Comparison of ENCODE assay signal across 8 mouse cellular contexts in genomic region chr4:95050518-95051278, GRCm38 (mm10). TPM values are rescaled to one million over a fixed set of nuclear protein-coding genes. Genes with fewer than 3 reads are reported as not detected.
DNase-seq lines count a peak whose midpoint lies in the region; ATAC-seq and TF ChIP-seq lines count a peak whose summit lies in the region.

No protein-coding gene starts in this region.

- H3K9ac ChIP-seq in intestine, embryonic 16.5 days (ENCODE audit: low read depth, low read length): peak overlapping the region; percentile 92

- H3K27ac ChIP-seq in cortical plate, adult 2 months (ENCODE audit: insufficient read depth, low read length): peak overlapping the region; percentile 90
- peak overlapping the region; percentile 100 for H3K27ac ChIP-seq in intestine, embryonic 16.5 days (ENCODE audit: low read length)

- peak overlapping the region; percentile 92 for H3K4me3 ChIP-seq in cortical plate, adult 2 months (ENCODE audit: insufficient read depth, low read length)
- H3K4me3 ChIP-seq in intestine, embryonic 16.5 days (ENCODE audit: low read length): peak overlapping the region; percentile 76

- H3K36me3 ChIP-seq in intestine, embryonic 16.5 days (ENCODE audit: control insufficient read depth, insufficient read depth, low read length): no peaks in the 10 kb centered on the region

- DNase-seq in T-cell, adult 2 months (ENCODE audit: low spot score): peak; percentile 66
- peak; percentile 84 for DNase-seq in gastrocnemius, postnatal 25 days
- DNase-seq in left cerebral cortex, postnatal 25 days (ENCODE audit: low spot score in 2 of 2): peak; percentile 82 to 87
- DNase-seq in right cerebral cortex, postnatal 36 days (ENCODE audit: low spot score in 2 of 2): peak; percentile 66 to 73
- DNase-seq in urinary bladder, postnatal 36 days (ENCODE audit: low spot score in 2 of 2): peak; percentile 79 to 82

- peak; percentile 13 for ATAC-seq in intestine, embryonic 16.5 days
- ATAC-seq in megakaryocyte-erythroid progenitor cell, adult 5-6 weeks (replicated peaks; ENCODE audit: low FRiP score, low TSS enrichment, poor library complexity, severe bottlenecking): peak; percentile 7; the same call in 1 of the 2 replicates

- TF ChIP-seq CTCF in cortical plate, adult 2 months (IDR thresholded peaks at IDR 0.05; ENCODE audit: extremely low read depth, insufficient read depth, low read length): peak; percentile 11; the same call in 1 of the 2 replicates

- TF ChIP-seq POLR2A in cortical plate, adult 2 months (IDR thresholded peaks at IDR 0.05; ENCODE audit: extremely low read depth, insufficient read depth, low read length): no peak

- H3K4me1 ChIP-seq in cortical plate, adult 2 months (ENCODE audit: control insufficient read depth, insufficient read depth, low read length): no peaks in the 10 kb centered on the region; the same call in 1 of the 2 replicates
- peaks cover 9% of the 10 kb centered on the region for H3K4me1 ChIP-seq in intestine, embryonic 16.5 days (ENCODE audit: control insufficient read depth, insufficient read depth, low read length)

- H3K9me3 ChIP-seq in intestine, embryonic 16.5 days (ENCODE audit: control insufficient read depth, low read length): no peaks in the 10 kb centered on the region

- H3K27me3 ChIP-seq in intestine, embryonic 16.5 days (replicated peaks; ENCODE audit: control insufficient read depth, insufficient read depth, low read length): no peaks in the 10 kb centered on the region

- peak overlapping the region; percentile 63 for H3K4me2 ChIP-seq in intestine, embryonic 16.5 days (ENCODE audit: low read depth, low read length)

- under 1% methylated on average over 70 of the region's 70 CpGs for WGBS in intestine, embryonic 16.5 days

- intact Hi-C loops in left cerebral cortex, postnatal 25 days (cut with DNase I): loop anchor here (1.0 to 5.0 kb wide), 5 partner anchors 42 to 822 kb away; no protein-coding TSS in a partner anchor

RNA-seq across cellular contexts. Expression of gene Jun, which starts 1.3 kb away (rescaled TPM):
- polyA plus RNA-seq in cortical plate, adult 2 months (2012; rRNA removed): 32.5 and 41.5 TPM in 2 replicates
- total RNA-seq in gastrocnemius, postnatal 25 days (2021): 10 to 100 TPM; 54.4 to 54.5 TPM
- polyA plus RNA-seq in intestine, embryonic 16.5 days (2015; fragmentation: Nextera tagmentation; extraction: Ambion mirVana): 68.6 and 74.6 TPM in 2 replicates
- total RNA-seq in left cerebral cortex, postnatal 25 days (2021): 10 to 100 TPM; 47.0 to 61.4 TPM
- 14.9 and 15.6 TPM in 2 replicates for total RNA-seq in megakaryocyte-erythroid progenitor cell, adult 5-6 weeks (2014; fragmentation: Nextera tagmentation)
- total RNA-seq in megakaryocyte-erythroid progenitor cell, adult 5-6 weeks (2017): 167 and 256 TPM in 2 replicates

Comparison
In these comparisons a context has a peak if more than half of its experiments do, and no peak if none do; other contexts are left out.
1. Peak in every context shown above with its lines: DNase-seq, ATAC-seq, H3K4me3 ChIP-seq and H3K27ac ChIP-seq.